Mouse (Mus musculus): Measurements from ENCODE around the gene Uhrf2. TPM values are rescaled to one million over a fixed set of nuclear protein-coding genes. Genes with fewer than 3 reads are reported as not detected.

Uhrf2 gene
- polyA plus RNA-seq, 1 experiment from 2014 or later = 58.3 TPM

DNA sequence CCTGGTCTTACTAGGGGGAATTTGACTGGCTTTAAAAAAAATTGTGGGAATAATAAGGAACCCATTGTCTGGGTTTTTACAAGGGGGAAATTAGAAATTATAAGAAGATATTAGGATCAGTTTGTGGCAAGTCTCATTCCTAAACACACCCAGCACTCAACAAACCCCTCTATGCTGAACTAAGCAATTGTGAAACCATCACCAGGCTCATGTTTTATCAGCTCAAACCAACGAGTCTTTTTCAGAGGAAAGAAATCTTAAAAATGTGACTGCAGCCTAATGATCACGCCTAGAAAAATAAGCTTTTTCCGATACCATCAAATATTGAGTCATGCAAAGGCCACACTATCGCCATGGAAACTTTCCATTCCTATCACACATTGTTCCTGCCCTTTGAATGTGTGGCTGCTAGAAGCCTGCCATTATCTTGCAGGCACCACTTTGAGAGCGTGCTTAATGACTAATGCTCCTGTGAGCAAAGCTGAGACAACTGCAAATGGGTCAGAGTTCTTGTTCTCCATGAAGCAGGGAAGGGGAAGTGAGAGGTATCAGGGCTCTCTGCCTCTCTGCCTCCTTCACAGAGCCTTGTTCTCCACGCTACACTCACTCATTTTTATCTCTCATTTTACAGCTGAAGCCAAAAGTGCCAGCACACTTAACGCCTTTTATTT, 94.8 kb downstream of the Uhrf2 start:
- 0 out of 2 replicates have a peak overlapping the region, but pooled peaks have one; percentile 8 for H3K27ac ChIP-seq (ENCODE audit: low read depth, low read length)

DNA sequence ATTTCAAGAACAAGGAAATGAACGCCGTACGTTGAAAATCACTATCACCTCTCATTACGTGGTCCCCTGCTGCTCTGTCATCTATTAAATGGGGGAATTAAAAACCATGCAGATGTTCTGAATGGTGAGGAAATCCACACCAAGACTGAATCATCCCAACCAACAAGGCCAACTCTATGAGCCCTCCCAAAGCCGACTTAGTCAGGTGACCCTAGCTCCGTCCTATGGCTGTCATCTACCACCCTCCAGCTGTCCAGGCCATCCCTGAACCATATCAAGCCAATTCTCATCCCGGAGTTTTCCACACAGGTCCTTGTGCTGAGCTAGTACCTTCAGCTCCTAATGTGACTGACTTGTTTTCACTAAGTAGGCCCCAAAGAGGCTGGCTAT, 95.4 kb downstream of the Uhrf2 start:
- Histone ChIP-seq H3K4me2 (no peak overlapping the region), H3K36me3 (ENCODE audit: control insufficient read depth, insufficient read depth, low read length) (no peaks in the 10 kb centered on the region), H3K4me1 (ENCODE audit: control insufficient read depth, insufficient read depth, low read length) (no peaks in the 10 kb centered on the region), H3K27me3 (ENCODE audit: control insufficient read depth, insufficient read depth, low read length) (no peaks in the 10 kb centered on the region), H3K27ac (ENCODE audit: low read depth, low read length) (peak overlapping the region; percentile 8; the same call in 1 of the 2 replicates), H3K9me3 (replicated peaks; ENCODE audit: control insufficient read depth, low read length) (no peaks in the 10 kb centered on the region), H3K4me3 (ENCODE audit: low read depth, low read length) (no peak overlapping the region), H3K9ac (ENCODE audit: low read depth, low read length) (no peak overlapping the region)
- 61% methylated on average over 7 of the region's 7 CpGs for WGBS (ENCODE audit: insufficient replicate concordance)
- no peak for ATAC-seq (replicated peaks; ENCODE audit: insufficient number of reproducible peaks, low FRiP score, low TSS enrichment)

More for the DNA sequence above, 94.8 kb downstream of the Uhrf2 start:
- Histone ChIP-seq H3K9me3 (replicated peaks; ENCODE audit: control insufficient read depth, low read length) (no peaks in the 10 kb centered on the region), H3K27me3 (ENCODE audit: control insufficient read depth, insufficient read depth, low read length) (no peaks in the 10 kb centered on the region), H3K4me1 (ENCODE audit: control insufficient read depth, insufficient read depth, low read length) (no peaks in the 10 kb centered on the region), H3K36me3 (ENCODE audit: control insufficient read depth, insufficient read depth, low read length) (no peaks in the 10 kb centered on the region), H3K4me2 (no peak overlapping the region), H3K4me3 (ENCODE audit: low read depth, low read length) (no peak overlapping the region), H3K9ac (ENCODE audit: low read depth, low read length) (no peak overlapping the region)
- no peak; the same call in 1 of the 2 replicates for ATAC-seq (replicated peaks; ENCODE audit: insufficient number of reproducible peaks, low FRiP score, low TSS enrichment)
- WGBS (ENCODE audit: insufficient replicate concordance) = 37% methylated on average over 7 of the region's 7 CpGs

DNA sequence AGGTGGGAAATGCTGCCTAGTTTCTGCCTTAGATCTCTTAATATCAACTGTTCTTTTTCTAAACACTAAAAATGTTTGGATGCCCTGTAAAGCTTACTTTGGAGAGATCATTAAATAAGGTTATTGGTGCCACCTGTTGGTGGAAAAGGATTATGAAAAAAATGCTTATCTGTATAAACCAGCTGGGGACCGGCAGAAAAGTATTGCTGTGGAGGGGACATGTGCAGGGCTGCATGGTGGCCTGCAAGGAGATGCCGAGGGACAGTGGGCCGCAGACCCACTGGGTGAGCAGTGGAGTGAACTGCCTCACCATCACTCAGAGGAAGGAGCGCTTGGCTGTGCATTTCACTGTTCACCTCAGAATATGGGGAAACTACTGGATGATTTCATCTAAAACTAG, 97.9 kb downstream of the Uhrf2 start:
- Histone ChIP-seq H3K4me3 (ENCODE audit: low read depth, low read length) (no peak overlapping the region), H3K36me3 (ENCODE audit: control insufficient read depth, insufficient read depth, low read length) (no peaks in the 10 kb centered on the region), H3K27me3 (ENCODE audit: control insufficient read depth, insufficient read depth, low read length) (no peaks in the 10 kb centered on the region), H3K9ac (ENCODE audit: low read depth, low read length) (no peak overlapping the region), H3K9me3 (replicated peaks; ENCODE audit: control insufficient read depth, low read length) (no peaks in the 10 kb centered on the region), H3K4me1 (ENCODE audit: control insufficient read depth, insufficient read depth, low read length) (no peaks in the 10 kb centered on the region), H3K4me2 (no peak overlapping the region), H3K27ac (ENCODE audit: low read depth, low read length) (no peak overlapping the region)
- ATAC-seq (replicated peaks; ENCODE audit: insufficient number of reproducible peaks, low FRiP score, low TSS enrichment) = no peak
- WGBS (ENCODE audit: insufficient replicate concordance) = 61% methylated on average over 4 of the region's 4 CpGs

GRCm38 (mm10) chr19:30136308-30136707, 106.0 kb downstream of the Uhrf2 start:
- Histone ChIP-seq H3K4me1 (ENCODE audit: control insufficient read depth, insufficient read depth, low read length) (no peaks in the 10 kb centered on the region), H3K4me2 (no peak overlapping the region), H3K27ac (ENCODE audit: low read depth, low read length) (no peak overlapping the region), H3K36me3 (ENCODE audit: control insufficient read depth, insufficient read depth, low read length) (no peaks in the 10 kb centered on the region), H3K27me3 (ENCODE audit: control insufficient read depth, insufficient read depth, low read length) (no peaks in the 10 kb centered on the region), H3K9me3 (replicated peaks; ENCODE audit: control insufficient read depth, low read length) (no peaks in the 10 kb centered on the region), H3K9ac (ENCODE audit: low read depth, low read length) (no peak overlapping the region), H3K4me3 (ENCODE audit: low read depth, low read length) (no peak overlapping the region)
- 82% methylated on average over 1 of the region's 1 CpGs for WGBS (ENCODE audit: insufficient replicate concordance)
- no peak for ATAC-seq (replicated peaks; ENCODE audit: insufficient number of reproducible peaks, low FRiP score, low TSS enrichment)

Other genes starting within 250 kb of the Uhrf2 start
- gene 9930021J03Rik, start 224.5 kb upstream of the Uhrf2 start, polyA plus RNA-seq (2014; fragmentation: Nextera tagmentation; extraction: Ambion mirVana) = 4.0 and 6.0 TPM in 2 replicates
- gene Ranbp6, start 217.5 kb upstream of the Uhrf2 start, polyA plus RNA-seq (2014; fragmentation: Nextera tagmentation; extraction: Ambion mirVana) = 16.8 and 23.8 TPM in 2 replicates
- gene Il33, start 105.4 kb upstream of the Uhrf2 start, polyA plus RNA-seq (2014; fragmentation: Nextera tagmentation; extraction: Ambion mirVana) = 1.3 and 3.1 TPM in 2 replicates
- not detected in 2 replicates for gene Trpd52l3, start 26.7 kb upstream of the Uhrf2 start, polyA plus RNA-seq (2014; fragmentation: Nextera tagmentation; extraction: Ambion mirVana)
- gene Gldc, start 144.9 kb downstream of the Uhrf2 start, polyA plus RNA-seq (2014; fragmentation: Nextera tagmentation; extraction: Ambion mirVana) = 5.0 and 5.6 TPM in 2 replicates
- gene Mbl2, start 202.4 kb downstream of the Uhrf2 start, polyA plus RNA-seq (2014; fragmentation: Nextera tagmentation; extraction: Ambion mirVana) = not detected in 2 replicates